Mouse (Mus musculus): ENCODE data around the gene Fam219b.
A peak's percentile ranks its signal among the peaks of the same experiment; 100 is the strongest.

Gene Fam219b

DNA sequence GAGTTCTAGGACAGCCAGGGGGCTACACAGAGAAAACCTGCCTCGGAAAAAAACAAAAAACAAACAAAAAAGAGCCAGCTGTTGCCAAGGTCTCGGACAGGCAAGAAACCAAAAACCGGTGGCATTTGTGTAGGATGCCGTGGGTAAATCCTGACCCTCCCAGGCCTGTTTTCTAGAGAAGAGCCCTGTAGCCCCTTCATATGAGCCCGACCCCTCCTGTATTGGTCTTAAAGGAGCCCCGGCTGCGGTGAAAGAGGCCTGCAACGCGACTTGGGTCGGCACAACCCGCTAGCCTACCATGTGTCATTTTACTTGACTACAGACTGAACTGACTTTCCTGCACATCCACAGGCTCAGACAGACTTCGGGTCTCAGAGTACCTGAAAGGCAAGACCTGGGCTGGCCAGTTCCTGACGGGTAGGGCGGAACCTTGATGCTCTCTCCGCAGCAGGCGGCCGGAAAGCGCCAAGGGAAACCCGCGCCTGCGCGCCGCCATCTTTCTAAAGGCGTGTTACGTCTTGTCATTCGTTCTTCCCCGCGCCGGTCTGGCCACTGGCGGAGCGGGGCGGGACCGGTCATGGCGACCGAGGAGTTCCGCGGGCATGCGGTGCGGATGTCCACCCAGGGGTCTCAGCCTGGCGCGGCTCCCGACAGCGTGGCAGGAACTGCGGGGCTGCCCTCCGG, at the start of gene Fam219b:
Gene Fam219b, plus strand, starts transcription at position 485 of the 684 bp plus-strand sequence.
- peak; percentile 95 for DNase-seq (ENCODE audit: low read depth, low spot score)

DNA sequence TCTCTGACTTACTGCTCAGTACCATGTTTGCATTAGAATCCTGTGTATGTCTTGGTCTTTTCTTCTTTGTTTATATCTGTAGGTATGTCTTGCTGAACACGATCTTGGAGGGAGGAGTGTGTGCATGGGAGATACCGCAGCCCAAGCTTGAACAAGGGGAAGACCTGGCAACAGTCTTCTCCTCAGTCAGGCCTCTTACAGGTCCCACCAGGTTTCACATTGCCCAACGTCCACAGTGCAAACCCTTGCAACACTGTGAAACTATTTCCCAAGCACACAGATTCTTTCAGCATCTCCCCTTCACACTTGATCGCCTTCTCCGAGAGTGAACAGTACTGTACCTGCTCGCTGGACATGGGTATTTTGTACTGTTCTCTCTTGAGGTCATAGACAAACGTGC, 49.5 kb upstream of the Fam219b start:
- DNase-seq (ENCODE audit: low read depth, low spot score), result no peak

DNA sequence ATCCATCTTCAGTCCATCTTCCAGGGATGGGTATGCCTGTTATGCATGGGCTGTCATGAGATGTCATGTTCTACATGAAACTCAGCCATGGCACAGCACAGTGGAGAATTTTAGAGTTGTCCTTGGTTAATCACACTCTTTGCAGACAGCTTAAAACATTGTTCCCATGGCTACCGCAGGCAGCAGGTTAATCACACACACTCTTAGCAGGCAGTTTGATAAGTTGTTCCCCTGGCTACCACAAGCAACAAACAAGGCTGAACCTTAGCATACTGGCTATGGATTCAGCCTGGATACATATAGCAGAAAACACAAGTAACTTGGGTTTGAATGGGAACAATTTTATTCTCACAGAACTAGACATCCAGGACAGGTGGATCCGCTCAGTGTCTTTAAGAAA, 43.8 kb upstream of the Fam219b start:
- no peak for DNase-seq (ENCODE audit: low read depth, low spot score)

DNA sequence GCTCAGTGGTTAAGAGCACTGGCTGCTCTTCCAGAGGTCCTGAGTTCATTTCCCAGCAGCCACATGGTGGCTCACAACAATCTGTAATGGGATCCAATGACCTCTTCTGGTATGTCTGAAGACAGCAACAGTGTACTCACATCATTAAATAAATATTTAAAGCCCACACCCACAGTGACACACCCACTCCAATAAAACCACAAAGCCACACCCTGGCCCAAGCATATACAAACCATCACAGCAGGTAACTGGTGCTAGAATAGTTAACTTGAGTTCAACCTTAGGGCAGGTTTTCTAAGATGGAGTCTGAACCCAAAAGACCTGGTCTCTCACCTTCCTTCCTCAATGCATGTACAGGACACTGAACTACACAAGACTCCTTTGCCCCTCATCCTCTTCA, 42.4 kb upstream of the Fam219b start:
- no peak for DNase-seq (ENCODE audit: low read depth, low spot score)

DNA sequence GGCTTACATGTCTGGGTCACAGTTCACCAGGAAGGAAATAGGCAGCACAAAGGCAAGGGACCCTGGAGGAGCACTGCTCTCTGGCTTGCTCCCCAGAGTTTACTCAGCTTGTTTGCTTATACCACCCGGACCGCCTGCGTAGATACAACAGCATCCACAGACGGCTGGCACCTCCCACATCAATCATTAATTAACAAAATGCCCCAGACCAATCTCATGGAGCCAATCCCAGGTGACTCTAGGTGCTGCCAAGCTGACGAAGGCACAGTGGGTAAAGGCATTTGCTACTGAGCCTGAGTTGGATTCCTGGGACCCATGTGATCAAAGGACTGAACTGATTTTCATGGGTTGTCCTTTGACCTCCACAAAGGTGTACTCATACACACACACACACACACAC, 40.1 kb upstream of the Fam219b start:
- DNase-seq (ENCODE audit: low read depth, low spot score), result no peak

DNA sequence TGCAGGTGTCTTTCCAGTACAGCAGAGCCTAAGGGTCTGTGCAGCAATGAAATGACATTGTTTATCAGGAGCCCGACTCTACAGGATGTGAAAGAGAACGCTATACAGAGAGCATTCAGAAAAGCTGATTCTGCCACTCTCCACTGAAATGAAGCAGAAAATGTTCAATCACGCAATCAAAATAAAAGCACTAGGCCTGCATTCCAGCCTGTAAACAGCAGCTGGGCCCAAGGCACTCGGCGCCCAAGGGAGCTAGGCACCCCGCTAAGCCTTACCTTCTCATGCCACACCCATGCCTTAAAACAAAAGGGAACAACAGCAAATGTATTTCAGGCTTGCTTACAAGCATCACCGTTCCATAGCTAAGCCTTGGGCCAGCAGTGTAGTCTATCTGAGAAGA, 38.8 kb upstream of the Fam219b start:
- DNase-seq (ENCODE audit: low read depth, low spot score), result peak; percentile 12

DNA sequence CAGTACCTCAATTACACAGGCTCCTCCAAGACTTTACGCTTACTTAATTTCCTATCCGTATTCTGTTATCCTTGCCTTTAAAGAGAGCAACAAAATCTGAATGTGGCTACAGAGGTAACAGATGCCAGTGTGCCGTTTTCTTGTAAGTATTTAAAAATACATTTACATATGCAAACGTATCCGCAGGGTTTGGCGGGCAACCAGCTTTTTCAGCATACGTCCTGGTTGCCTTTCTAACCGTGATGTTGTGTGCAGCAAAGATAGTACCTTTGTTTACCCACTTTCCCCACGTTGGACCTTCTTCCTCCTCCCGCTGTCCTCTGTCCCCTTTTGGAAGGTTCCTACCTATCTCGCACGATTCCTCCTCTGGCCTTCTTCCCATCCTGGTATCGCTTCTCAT, 35.9 kb upstream of the Fam219b start:
- peak; percentile 59 for DNase-seq (ENCODE audit: low read depth, low spot score)

DNA sequence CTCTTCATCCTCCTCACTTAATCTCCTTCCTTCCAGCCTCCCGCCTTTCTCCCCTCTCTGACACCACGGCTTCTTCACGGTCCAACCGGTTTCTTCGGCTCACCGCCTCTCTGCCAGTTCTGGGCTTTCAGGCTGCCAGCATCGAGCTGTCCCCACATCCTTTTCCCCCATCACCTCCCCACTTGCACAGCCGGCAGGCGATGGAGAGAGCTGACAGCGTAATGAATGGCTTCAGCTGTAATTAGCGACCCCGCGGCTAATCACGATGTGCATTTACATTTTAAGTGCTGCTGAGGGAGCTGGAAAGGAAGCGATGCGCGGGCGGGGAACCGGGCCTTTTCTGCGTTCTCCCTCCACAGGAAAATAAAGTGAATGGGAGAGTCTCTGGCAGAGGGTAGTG, 35.5 kb upstream of the Fam219b start:
- DNase-seq (ENCODE audit: low read depth, low spot score), result peak; percentile 91

DNA sequence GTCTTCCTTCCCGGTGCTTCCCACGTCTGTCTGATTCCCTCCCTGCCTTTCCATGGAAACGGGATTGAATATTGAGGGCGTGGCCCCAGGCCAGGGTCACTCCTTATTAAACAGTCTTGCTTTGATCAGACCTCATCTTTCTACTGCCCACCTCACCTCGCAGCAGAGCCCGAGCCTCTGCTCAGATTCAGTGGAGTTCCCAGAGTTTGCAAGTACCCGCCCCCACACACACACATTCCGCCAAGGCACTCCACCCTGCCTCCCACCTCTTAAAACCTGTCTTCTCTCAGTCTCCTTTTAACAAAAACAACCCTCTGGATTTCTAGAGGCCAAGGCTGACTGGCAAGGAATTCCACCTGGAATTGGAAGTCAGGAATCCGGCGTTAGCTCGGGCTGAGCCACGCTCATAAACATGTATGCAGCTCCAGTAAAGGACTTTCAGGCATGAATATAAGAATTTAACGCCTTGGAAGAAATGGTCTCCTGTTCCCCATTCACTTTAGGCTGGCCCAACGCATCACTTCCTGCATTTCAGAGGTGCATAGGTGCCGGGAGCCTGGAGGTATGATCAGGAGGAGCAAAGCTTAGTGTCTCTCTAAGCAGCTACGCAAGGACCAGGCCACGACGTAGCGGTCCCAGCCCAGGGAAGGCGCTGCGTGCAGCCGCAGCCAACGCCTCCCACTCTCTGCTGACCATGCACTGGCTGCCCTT, 34.3 kb upstream of the Fam219b start:
- peak; percentile 78 for DNase-seq (ENCODE audit: low read depth, low spot score)

DNA sequence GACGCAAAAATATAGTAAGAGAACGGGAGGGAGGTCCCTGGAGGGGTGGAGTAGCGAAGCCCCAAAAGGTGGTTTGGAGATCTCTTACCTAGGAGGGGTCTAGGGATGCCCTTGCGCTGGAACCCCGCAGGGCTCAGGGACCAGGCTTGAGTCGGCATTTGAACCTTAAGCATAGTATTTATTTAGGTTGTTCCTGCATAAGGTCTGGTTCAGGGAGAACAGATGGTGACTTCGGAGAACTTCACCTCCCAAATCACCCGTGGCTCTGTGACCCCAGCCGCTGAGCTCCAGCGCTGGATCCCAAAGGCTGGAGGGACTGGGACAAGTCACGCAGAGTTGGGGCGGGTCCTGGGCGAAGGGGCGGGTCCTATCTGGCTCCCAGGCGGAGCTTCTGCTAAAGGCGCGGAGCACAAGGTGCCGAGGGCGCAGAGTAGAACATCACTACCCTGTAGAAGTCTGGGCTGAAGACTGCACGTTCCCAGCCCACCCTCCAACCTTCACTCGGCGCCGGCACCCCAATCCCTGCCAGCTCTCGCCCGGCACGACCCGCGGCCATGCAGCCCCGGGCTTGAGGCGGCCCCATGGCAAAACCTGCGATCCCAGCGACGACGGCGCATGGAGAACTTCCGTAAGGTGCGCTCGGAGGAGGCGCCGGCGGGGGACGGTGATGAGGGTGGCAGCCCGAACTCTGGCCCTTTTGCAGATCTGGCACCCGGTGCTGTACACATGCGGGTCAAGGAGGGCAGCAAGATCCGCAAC, 33.5 kb upstream of the Fam219b start, which contains the start of gene Rpp25:
Gene Rpp25, plus strand, starts transcription at position 405 of the 759 bp plus-strand sequence.
- DNase-seq (ENCODE audit: low read depth, low spot score), result peak; percentile 86

DNA sequence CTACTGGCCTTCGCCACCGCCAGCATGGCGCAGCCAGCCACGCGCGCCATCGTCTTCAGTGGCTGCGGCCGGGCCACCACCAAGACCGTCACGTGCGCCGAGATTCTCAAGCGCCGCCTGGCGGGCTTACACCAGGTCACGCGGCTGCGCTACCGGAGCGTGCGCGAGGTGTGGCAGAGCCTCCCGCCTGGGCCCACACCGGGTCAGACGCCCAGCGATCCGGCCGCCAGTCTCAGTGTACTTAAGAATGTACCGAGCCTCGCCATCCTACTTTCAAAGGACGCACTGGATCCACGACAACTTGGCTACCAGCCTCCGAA, 33.0 kb upstream of the Fam219b start:
- peak; percentile 87 for DNase-seq (ENCODE audit: low read depth, low spot score)

DNA sequence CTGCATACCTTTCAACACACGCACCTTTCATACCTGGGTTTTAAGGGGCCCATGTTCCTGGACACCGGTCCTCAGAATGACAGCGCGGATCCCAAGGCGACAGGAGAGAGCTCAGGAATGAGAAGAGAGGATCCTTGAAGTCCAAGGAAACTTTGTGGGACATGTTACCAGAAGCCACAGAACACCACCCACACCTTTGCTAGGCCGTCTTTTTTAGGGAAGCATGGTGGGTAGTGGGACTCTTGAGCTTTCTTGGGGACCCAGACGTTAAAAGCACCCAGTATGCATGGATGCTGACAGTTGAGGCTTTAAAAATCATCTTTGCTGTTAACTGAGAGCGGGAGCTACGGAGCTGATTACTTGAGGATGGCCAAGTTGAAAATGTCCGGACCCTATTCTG, 32.4 kb upstream of the Fam219b start:
- DNase-seq (ENCODE audit: low read depth, low spot score), result no peak

DNA sequence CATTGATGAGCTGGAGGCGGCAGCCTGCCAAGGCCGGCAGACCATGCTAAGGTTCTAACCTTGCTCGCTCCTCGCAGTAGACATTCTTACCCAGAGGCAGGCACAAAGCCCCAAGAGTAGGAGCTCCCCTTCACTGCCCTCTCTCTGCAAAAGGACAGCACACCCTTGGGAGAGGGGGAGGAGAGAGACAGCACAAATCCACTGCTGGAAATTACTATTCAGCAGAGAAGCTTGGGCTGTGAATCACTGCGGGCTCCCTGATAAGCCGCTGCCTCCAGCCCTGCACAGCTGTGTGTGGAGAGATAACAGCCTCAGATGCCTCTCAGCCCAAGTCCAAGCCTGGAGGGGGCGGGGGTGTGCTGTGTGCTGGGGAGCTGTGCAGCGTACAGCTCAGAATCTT, 31.6 kb upstream of the Fam219b start:
- DNase-seq (ENCODE audit: low read depth, low spot score), result peak; percentile 92

DNA sequence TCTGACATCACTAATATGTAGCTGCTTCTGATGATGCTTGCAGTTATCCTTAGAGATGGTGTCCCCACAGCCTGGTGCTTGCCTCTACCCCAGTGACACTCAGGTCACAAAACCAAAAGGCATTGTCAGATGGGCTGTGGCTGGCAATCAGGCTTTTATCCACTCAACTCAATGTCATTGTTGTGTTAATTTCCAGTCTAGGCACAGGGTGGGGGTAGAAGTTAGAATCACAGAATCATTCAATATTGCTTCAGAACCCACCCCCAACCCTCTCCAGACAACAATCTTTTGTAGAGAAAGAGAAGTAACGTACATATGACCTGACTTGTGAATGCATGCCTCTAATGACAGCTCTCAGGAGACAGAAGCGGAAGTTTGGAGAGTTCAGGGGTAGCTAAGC, 26.8 kb upstream of the Fam219b start:
- DNase-seq (ENCODE audit: low read depth, low spot score), result no peak

DNA sequence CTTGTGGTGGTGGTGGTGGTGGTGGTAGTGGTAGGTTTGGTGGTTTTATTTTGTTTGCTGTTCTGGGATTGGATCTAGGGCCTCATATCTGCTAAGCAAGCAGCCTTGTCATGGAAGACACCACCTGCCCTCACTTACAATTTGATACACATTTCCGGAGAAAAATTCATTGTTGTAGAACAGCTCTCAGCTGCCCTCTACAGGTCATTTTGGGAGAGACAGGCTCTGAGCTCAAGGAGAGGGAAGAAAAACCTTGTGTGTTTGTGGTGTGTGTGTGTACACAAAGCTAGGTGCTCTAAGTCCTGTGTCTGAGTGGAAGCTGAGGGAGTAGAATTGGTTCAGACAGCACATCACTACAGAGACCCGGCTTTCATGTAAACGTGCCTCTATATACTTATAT, 20.2 kb upstream of the Fam219b start:
- DNase-seq (ENCODE audit: low read depth, low spot score), result peak; percentile 88

DNA sequence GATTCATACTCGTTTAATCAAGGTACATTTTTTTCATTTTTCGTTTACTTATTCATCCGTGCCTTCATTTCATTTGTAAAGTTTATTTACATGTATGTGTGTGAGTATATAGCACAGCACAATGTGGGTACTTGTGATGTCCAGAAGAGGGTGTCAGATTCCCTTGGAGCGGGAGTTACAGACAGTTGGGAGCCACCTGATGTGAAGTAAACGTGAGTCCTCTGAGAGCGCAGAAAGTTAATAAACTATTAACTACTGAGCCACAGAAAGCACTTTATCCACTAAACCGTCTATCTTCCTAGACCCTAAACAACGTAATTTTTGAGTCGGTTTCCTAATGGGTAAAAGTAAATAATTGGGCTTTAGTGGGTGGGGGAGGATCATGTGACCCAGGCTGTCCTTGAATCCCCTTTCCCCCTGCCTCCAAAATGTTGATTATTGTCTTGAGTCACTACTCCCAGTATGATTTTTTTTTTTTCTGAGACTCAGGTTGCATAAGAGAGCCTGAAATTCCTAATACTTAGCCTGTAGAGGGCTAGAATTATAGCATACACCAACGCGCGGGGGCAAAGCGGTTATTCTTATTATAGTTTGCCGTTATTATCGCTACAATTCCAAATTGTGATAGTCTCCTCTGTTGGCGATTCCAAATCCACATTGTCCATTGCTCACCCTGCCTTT, 16.8 kb upstream of the Fam219b start:
- peak; percentile 53 for DNase-seq (ENCODE audit: low read depth, low spot score)

DNA sequence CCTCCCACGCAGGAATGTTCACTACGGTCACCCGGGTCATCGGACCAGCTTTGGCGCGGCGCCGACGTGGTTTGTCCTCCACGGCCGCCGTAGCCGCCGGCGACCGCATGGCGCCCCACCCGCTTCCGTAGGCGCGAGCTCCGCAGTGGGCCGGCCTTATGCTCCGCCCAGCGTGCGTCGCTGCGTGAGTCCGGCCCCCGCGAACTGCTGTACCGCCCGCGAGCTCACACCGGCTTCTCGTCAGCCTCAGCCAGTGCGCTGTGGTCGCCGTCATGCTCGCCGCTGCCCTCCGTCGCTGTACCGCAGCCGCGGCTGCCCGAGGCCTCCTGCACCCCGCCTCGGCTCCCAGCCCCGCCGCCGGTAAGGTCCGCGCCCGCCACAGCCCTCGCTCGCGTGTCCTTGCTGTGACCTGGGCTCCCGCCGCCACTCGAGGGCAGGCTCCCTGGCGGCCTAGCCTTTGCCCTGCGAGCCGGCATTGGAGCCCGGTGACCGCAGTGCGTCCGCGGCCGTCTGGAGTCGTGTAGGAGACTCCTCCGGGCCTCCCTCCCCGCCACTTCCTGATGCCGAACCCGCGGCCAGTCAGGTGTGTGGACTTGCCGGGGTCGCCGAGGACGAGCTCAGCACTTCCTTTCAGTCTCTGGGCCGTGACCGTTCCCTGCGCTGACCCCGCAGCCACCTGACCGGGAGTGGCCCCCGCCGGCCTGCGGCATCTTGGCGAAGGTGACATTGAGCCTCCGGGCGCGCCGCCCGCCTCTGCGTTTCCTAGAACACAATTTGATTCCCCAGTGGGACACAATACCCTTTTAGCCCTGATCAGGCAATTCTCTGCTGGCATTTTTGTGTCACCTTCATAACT, 16.0 kb upstream of the Fam219b start, which contains the start of gene Cox5a:
Gene Cox5a, plus strand, starts transcription at position 219 of the 856 bp plus-strand sequence.
- peak; percentile 98 for DNase-seq (ENCODE audit: low read depth, low spot score)

DNA sequence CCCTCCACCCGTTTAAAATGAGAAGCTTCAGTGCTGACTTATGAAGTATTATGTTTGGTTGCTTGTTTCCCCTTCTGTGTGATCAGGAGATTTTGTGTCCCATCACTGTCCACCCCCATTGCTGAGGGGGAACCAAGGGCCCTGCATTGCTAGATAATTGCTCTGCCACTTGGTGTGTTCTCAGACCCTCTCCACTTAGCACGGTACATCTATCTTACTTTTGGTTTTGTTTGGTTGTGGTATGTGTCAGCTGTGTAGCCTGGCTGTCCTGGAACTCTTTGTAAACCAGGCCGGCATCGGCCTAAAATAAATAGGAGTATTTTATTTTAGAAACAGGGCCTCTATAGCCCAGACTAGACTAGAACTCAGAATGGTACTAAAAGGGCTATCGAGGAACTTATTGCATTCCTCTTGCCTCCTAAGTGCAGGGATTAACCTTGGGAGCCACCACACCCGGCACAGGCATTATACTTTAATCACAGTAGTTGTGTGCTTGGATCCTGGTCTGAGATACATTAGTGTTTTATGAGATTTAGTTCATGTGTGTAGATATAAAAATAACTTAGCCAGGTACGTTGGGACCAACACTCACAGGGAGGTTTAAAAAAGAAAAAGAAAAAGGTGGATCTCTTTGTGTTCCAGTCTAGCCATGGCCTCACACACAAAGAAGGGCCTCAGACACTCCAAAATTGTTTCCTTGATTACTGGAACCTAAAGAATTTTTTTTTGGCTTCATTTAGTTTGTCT, 15.0 kb upstream of the Fam219b start:
- DNase-seq (ENCODE audit: low read depth, low spot score), result no peak

DNA sequence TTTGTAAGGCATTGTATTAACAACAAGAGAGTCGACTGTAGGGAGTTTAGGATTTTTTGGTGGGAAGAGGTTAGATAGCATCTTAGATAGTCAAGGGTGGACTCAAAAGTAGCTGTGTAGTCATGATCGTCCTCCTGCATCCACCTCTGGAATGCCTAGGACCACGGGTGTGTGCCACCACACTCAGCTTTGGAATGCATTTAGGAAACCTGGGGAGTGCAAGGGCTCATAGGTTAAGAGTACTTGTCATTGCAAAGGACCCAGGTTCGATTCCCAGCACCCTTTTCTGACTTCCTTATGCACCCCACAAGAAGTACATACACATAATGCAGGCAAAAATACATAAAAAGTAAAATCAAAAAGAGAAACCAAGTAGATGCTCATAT, 14.5 kb upstream of the Fam219b start:
- DNase-seq (ENCODE audit: low read depth, low spot score), result no peak

DNA sequence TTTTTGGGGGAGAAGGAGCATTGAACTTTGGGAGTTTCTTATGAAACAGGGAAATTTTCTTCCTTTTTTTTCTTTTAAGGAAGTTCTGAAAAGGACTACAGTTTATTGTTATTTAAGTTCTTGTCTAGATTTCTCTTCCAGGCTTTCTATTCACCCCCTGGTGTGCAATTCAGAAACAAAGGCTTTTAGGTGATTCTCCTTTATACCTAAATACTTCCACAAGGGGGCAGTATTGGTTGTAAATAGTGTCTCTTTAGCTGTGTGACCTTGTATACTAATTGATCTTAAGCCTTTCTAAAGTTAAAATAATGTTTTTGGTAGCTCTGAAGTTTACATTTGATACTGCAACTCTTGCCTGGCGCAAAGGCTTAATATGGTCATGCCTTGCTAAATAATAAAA, 13.6 kb upstream of the Fam219b start:
- peak; percentile 63 for DNase-seq (ENCODE audit: low read depth, low spot score)
